In the genomic region with DNA sequence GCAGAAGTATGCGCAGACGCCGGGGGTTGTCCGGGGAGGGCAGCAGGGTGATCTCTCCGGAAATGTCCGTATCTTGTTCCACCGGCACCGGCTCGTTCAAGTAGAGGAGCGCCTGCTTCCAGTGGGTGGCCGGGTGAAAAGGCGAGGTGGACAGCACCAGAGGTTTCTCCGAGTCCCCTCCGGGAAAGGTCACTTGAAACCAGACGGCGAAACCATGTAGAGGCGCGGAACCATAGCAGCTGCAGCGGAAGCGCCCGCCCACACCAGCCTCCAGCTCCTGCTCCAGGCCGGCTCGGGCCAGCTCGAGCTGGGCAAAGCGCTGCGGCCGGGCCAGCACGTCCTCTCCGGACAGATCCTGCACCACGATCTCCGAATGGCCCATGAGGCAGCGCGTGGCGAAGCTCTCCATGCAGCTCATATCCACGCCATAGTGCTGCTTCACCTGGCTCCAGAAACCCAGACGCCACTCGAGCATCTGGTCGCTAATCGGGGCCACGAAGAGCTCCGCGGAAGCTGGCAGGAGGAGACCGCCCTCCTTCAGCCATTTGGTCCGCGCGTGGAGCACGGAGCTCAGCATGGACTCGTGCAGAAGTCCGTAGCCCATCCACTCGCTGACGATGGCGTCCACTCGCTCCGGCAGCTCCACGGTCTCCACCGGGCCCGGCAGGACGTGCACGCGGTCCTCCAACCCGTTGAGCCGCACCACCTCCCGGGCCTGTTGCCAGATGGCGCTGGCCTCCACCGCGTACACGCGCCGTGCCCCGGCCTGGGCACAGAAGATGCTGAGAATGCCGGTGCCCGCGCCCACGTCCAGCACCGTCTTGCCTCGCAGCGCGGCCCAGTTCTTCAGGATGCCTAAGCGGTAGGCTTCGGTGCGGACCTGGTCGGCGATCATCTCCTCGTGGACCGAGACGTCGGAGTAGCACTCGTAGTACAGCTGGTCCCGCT, we compare ENCODE assay signal across 8 mouse cellular contexts. TPM values are rescaled to one million over a fixed set of nuclear protein-coding genes. Genes with fewer than 3 reads are reported as not detected.
A peak's percentile ranks its signal among the peaks of the same experiment; 100 is the strongest.
DNase-seq lines count a peak whose midpoint lies in the region; ATAC-seq lines count a peak whose summit lies in the region.

No protein-coding gene starts in this region.

- peaks cover 8% of the 10 kb centered on the region for H3K36me3 ChIP-seq in intestine, embryonic 16.5 days (ENCODE audit: control insufficient read depth, insufficient read depth, low read length)

- peak; percentile 90 for ATAC-seq in intestine, embryonic 16.5 days

- H3K9ac ChIP-seq in intestine, embryonic 16.5 days (ENCODE audit: low read depth, low read length), result peak overlapping the region; percentile 97

- H3K9me3 ChIP-seq in intestine, embryonic 16.5 days (ENCODE audit: control insufficient read depth, low read length), result no peaks in the 10 kb centered on the region

- under 1% methylated on average over 89 of the region's 89 CpGs for WGBS in intestine, embryonic 16.5 days

- intact Hi-C loops in gastrocnemius, postnatal 36 days (cut with DNase I), result no loop called here
- intact Hi-C loops in left cerebral cortex, postnatal 25 days (cut with DNase I), result loop anchor here (1.0 to 10.0 kb wide), 3 partner anchors 100 to 725 kb away; no protein-coding TSS in a partner anchor

- peak overlapping the region; percentile 91 for H3K27ac ChIP-seq in intestine, embryonic 16.5 days (ENCODE audit: low read length)

- DNase-seq in adrenal gland, adult 2 months, result peak; percentile 86
- DNase-seq in embryo, embryonic 11.5 days (ENCODE audit: low read depth, low spot score), result peak; percentile 44
- peak; percentile 56 to 72 for DNase-seq in gastrocnemius, postnatal 36 days
- DNase-seq in left cerebral cortex, postnatal 25 days (ENCODE audit: low spot score in 2 of 2), result peak; percentile 78 to 86
- DNase-seq in mesoderm, embryonic 11.5 days (ENCODE audit: low read depth, low spot score), result peak; percentile 71
- peak; percentile 60 to 68 for DNase-seq in right cerebral cortex, postnatal 36 days (ENCODE audit: low spot score in 2 of 2)
- DNase-seq in urinary bladder, postnatal 4 days (ENCODE audit: low spot score in 2 of 2), result peak; percentile 59 to 68

- H3K27me3 ChIP-seq in intestine, embryonic 16.5 days (replicated peaks; ENCODE audit: control insufficient read depth, insufficient read depth, low read length), result no peaks in the 10 kb centered on the region

- peaks cover 13% of the 10 kb centered on the region for H3K4me1 ChIP-seq in intestine, embryonic 16.5 days (ENCODE audit: control insufficient read depth, insufficient read depth, low read length)

- peak overlapping the region; percentile 94 for H3K4me3 ChIP-seq in intestine, embryonic 16.5 days (ENCODE audit: low read length)

- peak overlapping the region; percentile 66 for H3K4me2 ChIP-seq in intestine, embryonic 16.5 days (ENCODE audit: low read depth, low read length)

RNA-seq across cellular contexts. Expression of a gene that starts 0.6 kb away (rescaled TPM):
- total RNA-seq in adrenal gland, adult 2 months (2021), result 10 to 100 TPM in 1 of 2 experiments, 1 to 10 TPM in 1; 9.1 to 11.4 TPM
- polyA plus RNA-seq in adrenal gland, adult 2 months (2012; rRNA removed), result 11.4 and 14.2 TPM in 2 replicates
- 1 to 10 TPM; 2.3 to 3.2 TPM for total RNA-seq in gastrocnemius, postnatal 36 days (2021)
- 12.0 and 12.7 TPM in 2 replicates for polyA plus RNA-seq in intestine, embryonic 16.5 days (2015; fragmentation: Nextera tagmentation; extraction: Ambion mirVana)
- total RNA-seq in left cerebral cortex, postnatal 25 days (2021), result 10 to 100 TPM; 13.9 to 15.4 TPM

Comparison
In these comparisons a context has a peak if more than half of its experiments do, and no peak if none do; other contexts are left out.
1. Peak in every context shown above with its lines: DNase-seq, ATAC-seq, H3K4me3 ChIP-seq and H3K27ac ChIP-seq.